Mouse (Mus musculus) myocyte (in vitro differentiated cells): ENCODE measurements at regions not wholly inside any gene's neighbourhood (a gene's known extent, or its start where the extent isn't known, plus 50 kb on each side); places are given as distances from the start of the nearest gene placed in this dataset.

ENCODE experiments used
- E2F4 ChIP-seq: IDR thresholded peaks from one replicate; pipeline ENCODE4 v1.6.1; 2011; ENCODE audit warnings: mild to moderate bottlenecking, control low read depth, moderate library complexity; ENCODE audit not compliant: insufficient read depth
- MAX ChIP-seq: IDR thresholded peaks from one replicate; pipeline ENCODE4 v1.6.1; 2011; ENCODE audit warnings: low read depth, mild to moderate bottlenecking, control low read depth
- MYOG ChIP-seq, 3 experiments: IDR thresholded peaks; one replicate each; pipeline ENCODE4 v1.6.1; 2011; ENCODE audit warnings: control low read depth in 2 of 3, low read depth in 2 of 3, mild to moderate bottlenecking in 2 of 3; ENCODE audit not compliant: insufficient read length in 2 of 3, control insufficient read depth in 1 of 3, insufficient read depth in 1 of 3
- POLR2A ChIP-seq: IDR thresholded peaks from one replicate; pipeline ENCODE4 v1.6.1; 2011; ENCODE audit warnings: low read depth, mild to moderate bottlenecking, control low read depth, moderate library complexity; ENCODE audit not compliant: insufficient read length
- TCF12 ChIP-seq: IDR thresholded peaks from one replicate; pipeline ENCODE4 v1.6.1; 2011; ENCODE audit warnings: mild to moderate bottlenecking, control low read depth; ENCODE audit not compliant: poor library complexity, insufficient read depth, severe bottlenecking
- USF1 ChIP-seq: IDR thresholded peaks from one replicate; pipeline ENCODE4 v1.6.1; 2011; ENCODE audit warnings: low read depth, mild to moderate bottlenecking, control low read depth, moderate library complexity

DNA sequence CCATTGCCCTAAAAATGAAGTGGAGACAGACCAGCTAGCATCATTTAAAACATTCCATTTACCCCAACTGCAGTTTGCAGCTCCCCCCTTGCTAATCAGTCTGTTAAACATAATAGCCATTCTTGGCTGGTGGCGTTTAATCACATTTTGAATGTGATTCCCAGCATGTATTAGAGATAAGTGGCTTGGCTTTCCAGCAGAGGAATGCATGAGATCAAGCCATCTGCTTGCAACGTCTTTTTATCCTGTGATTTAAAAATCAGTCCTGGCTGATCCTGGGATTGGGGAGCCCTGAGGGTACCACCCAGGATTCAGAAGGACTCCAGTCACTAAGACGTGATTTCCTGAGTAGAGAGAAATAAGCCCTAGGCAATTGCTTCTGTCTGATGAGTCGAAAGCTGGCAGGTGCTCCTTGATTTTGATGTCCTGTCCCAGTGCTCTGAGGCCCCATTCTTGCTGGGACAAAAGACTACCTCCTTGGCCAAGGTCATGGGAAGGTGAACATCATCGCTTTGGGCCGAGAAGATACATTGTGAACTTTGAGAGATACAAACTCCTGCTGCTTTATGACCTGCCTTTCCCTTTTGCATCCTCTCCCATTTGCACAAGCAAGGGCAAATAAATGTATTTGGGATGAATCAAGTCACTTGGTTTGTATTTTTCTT is 623.8 kb downstream of the Tmem132b start:
- TF ChIP-seq POLR2A (no peak), MAX (no peak), USF1 (no peak), E2F4 (no peak), MYOG (IDR thresholded peaks at IDR 0.05; ENCODE audit: control insufficient read depth in 1 of 3, insufficient read depth in 1 of 3, insufficient read length in 2 of 3, low read depth in 2 of 3) (no peak), TCF12 (no peak)
